Mouse (Mus musculus): ENCODE results near the gene Tnnt3.

Tnnt3 gene

GRCm38 (mm10) chr7:142537879-142538278 lies 39.2 kb downstream of the Tnnt3 start:
- no peak for DNase-seq (ENCODE audit: extremely low read depth, low read depth, low spot score)

GRCm38 (mm10) chr7:142538291-142538690 lies 39.7 kb downstream of the Tnnt3 start:
- no peak for DNase-seq (ENCODE audit: extremely low read depth, low read depth, low spot score)

- no peak for DNase-seq (ENCODE audit: extremely low read depth, low read depth, low spot score)
These were observed 40.1 kb downstream of the Tnnt3 start for GRCm38 (mm10) chr7:142538766-142539165.

GRCm38 (mm10) chr7:142539828-142540227 lies 41.2 kb downstream of the Tnnt3 start:
- DNase-seq (ENCODE audit: extremely low read depth, low read depth, low spot score), result no peak

GRCm38 (mm10) chr7:142542771-142543303 lies 44.2 kb downstream of the Tnnt3 start:
- no peak for DNase-seq (ENCODE audit: extremely low read depth, low read depth, low spot score)

- DNase-seq (ENCODE audit: extremely low read depth, low read depth, low spot score), result no peak
These were observed 47.3 kb downstream of the Tnnt3 start for GRCm38 (mm10) chr7:142545967-142546366.

- no peak for DNase-seq (ENCODE audit: extremely low read depth, low read depth, low spot score)
These were observed 49.2 kb downstream of the Tnnt3 start for GRCm38 (mm10) chr7:142547874-142548273.

GRCm38 (mm10) chr7:142548706-142549105 lies 50.1 kb downstream of the Tnnt3 start:
- DNase-seq (ENCODE audit: extremely low read depth, low read depth, low spot score), result no peak

GRCm38 (mm10) chr7:142549941-142550763 lies 51.5 kb downstream of the Tnnt3 start:
- DNase-seq (ENCODE audit: extremely low read depth, low read depth, low spot score), result no peak

- no peak for DNase-seq (ENCODE audit: extremely low read depth, low read depth, low spot score)
These were observed 52.3 kb downstream of the Tnnt3 start for GRCm38 (mm10) chr7:142550935-142551373.

- DNase-seq (ENCODE audit: extremely low read depth, low read depth, low spot score), result no peak
These were observed 53.1 kb downstream of the Tnnt3 start for GRCm38 (mm10) chr7:142551691-142552090.

GRCm38 (mm10) chr7:142552591-142553416 lies 54.2 kb downstream of the Tnnt3 start:
- DNase-seq (ENCODE audit: extremely low read depth, low read depth, low spot score), result no peak

- DNase-seq (ENCODE audit: extremely low read depth, low read depth, low spot score), result no peak
These were observed 55.0 kb downstream of the Tnnt3 start for GRCm38 (mm10) chr7:142553417-142554335.

GRCm38 (mm10) chr7:142554625-142555024 lies 56.0 kb downstream of the Tnnt3 start:
- no peak for DNase-seq (ENCODE audit: extremely low read depth, low read depth, low spot score)

- DNase-seq (ENCODE audit: extremely low read depth, low read depth, low spot score), result no peak
These were observed 56.9 kb downstream of the Tnnt3 start for GRCm38 (mm10) chr7:142555366-142556088.

GRCm38 (mm10) chr7:142556089-142556476 lies 57.4 kb downstream of the Tnnt3 start:
- DNase-seq (ENCODE audit: extremely low read depth, low read depth, low spot score), result no peak

- no peak for DNase-seq (ENCODE audit: extremely low read depth, low read depth, low spot score)
These were observed 59.1 kb downstream of the Tnnt3 start for GRCm38 (mm10) chr7:142557696-142558095.

- no peak for DNase-seq (ENCODE audit: extremely low read depth, low read depth, low spot score)
These were observed 60.0 kb downstream of the Tnnt3 start for GRCm38 (mm10) chr7:142558511-142559146.

GRCm38 (mm10) chr7:142559651-142560175 lies 61.1 kb downstream of the Tnnt3 start:
- no peak for DNase-seq (ENCODE audit: extremely low read depth, low read depth, low spot score)

All from fat pad, adult 2 months (tissue).